Comparison of ENCODE assay signal across 8 mouse cellular contexts in genomic region chr15:85810806-85811521, GRCm38 (mm10). TPM values are rescaled to one million over a fixed set of nuclear protein-coding genes. Genes with fewer than 3 reads are reported as not detected.
A peak's percentile ranks its signal among the peaks of the same experiment; 100 is the strongest.
DNase-seq lines count a peak whose midpoint lies in the region; ATAC-seq and TF ChIP-seq lines count a peak whose summit lies in the region.

No protein-coding gene starts in this region.

- peak; percentile 52 for TF ChIP-seq CTCF in heart, adult 2 months (IDR thresholded peaks at IDR 0.05)

- 4% methylated on average over 36 of the region's 36 CpGs for WGBS in embryonic facial prominence, embryonic 12.5 days
- 2% methylated on average over 36 of the region's 36 CpGs for WGBS in heart, adult 2 months
- WGBS in limb, embryonic 10.5 days, result 7% methylated on average over 36 of the region's 36 CpGs
- 7% methylated on average over 36 of the region's 36 CpGs for WGBS in midbrain, embryonic 10.5 days
- WGBS in stomach, embryonic 16.5 days, result 3% methylated on average over 36 of the region's 36 CpGs

- intact Hi-C loops in heart, adult 2 months (cut with DNase I), result loop anchor here (1.0 to 5.0 kb wide), 6 partner anchors 21 to 199 kb away; partner anchors contain the start of genes Gtse1, Trmu and Ttc38

- peak overlapping the region; percentile 87 for H3K27ac ChIP-seq in embryonic facial prominence, embryonic 12.5 days
- peak overlapping the region; percentile 97 for H3K27ac ChIP-seq in heart, adult 2 months
- peak overlapping the region; percentile 89 for H3K27ac ChIP-seq in limb, embryonic 10.5 days
- H3K27ac ChIP-seq in midbrain, embryonic 10.5 days (replicated peaks), result peak overlapping the region; percentile 93
- H3K27ac ChIP-seq in stomach, embryonic 16.5 days (ENCODE audit: low read length), result peak overlapping the region; percentile 84

- peak; percentile 87 for ATAC-seq in embryonic facial prominence, embryonic 12.5 days (ENCODE audit: insufficient number of reproducible peaks, insufficient read depth, low FRiP score, low TSS enrichment)
- ATAC-seq in stomach, embryonic 16.5 days (ENCODE audit: insufficient read depth, low FRiP score), result peak; percentile 76

- TF ChIP-seq POLR2A in heart, adult 2 months (IDR thresholded peaks at IDR 0.05; ENCODE audit: insufficient read depth, low read depth, low read length), result no peak; the same call in 1 of the 2 replicates

- H3K36me3 ChIP-seq in embryonic facial prominence, embryonic 12.5 days, result no peaks in the 10 kb centered on the region
- H3K36me3 ChIP-seq in heart, adult 2 months (ENCODE audit: control insufficient read depth, insufficient read depth, low read length), result no peaks in the 10 kb centered on the region
- H3K36me3 ChIP-seq in limb, embryonic 10.5 days, result no peaks in the 10 kb centered on the region
- no peaks in the 10 kb centered on the region for H3K36me3 ChIP-seq in midbrain, embryonic 10.5 days
- no peaks in the 10 kb centered on the region for H3K36me3 ChIP-seq in stomach, embryonic 16.5 days (ENCODE audit: control insufficient read depth, insufficient read depth, low read length)

- H3K9ac ChIP-seq in embryonic facial prominence, embryonic 12.5 days, result peak overlapping the region; percentile 79
- peak overlapping the region; percentile 78 for H3K9ac ChIP-seq in heart, adult 2 months (ENCODE audit: low read depth, low read length)
- H3K9ac ChIP-seq in stomach, embryonic 16.5 days (ENCODE audit: low read length), result peak overlapping the region; percentile 90

- H3K27me3 ChIP-seq in embryonic facial prominence, embryonic 12.5 days, result no peaks in the 10 kb centered on the region
- no peaks in the 10 kb centered on the region for H3K27me3 ChIP-seq in heart, adult 2 months (ENCODE audit: control insufficient read depth, insufficient read depth, low read length)
- H3K27me3 ChIP-seq in limb, embryonic 10.5 days (ENCODE audit: low read depth, poor library complexity, severe bottlenecking), result no peaks in the 10 kb centered on the region
- H3K27me3 ChIP-seq in midbrain, embryonic 10.5 days (ENCODE audit: low read depth, poor library complexity, severe bottlenecking), result 0 out of 2 replicates have a peak, but pooled peaks cover 3% of the 10 kb centered on the region
- no peaks in the 10 kb centered on the region for H3K27me3 ChIP-seq in stomach, embryonic 16.5 days (ENCODE audit: control insufficient read depth, insufficient read depth, low read length)

- no peaks in the 10 kb centered on the region for H3K9me3 ChIP-seq in embryonic facial prominence, embryonic 12.5 days
- H3K9me3 ChIP-seq in limb, embryonic 10.5 days (replicated peaks), result no peaks in the 10 kb centered on the region
- peaks cover 10% of the 10 kb centered on the region; the same call in 1 of the 2 replicates for H3K9me3 ChIP-seq in midbrain, embryonic 10.5 days (replicated peaks)
- no peaks in the 10 kb centered on the region for H3K9me3 ChIP-seq in stomach, embryonic 16.5 days (replicated peaks; ENCODE audit: control insufficient read depth, low read length)

- peaks cover 6% of the 10 kb centered on the region; the same call in 1 of the 2 replicates for H3K4me1 ChIP-seq in embryonic facial prominence, embryonic 12.5 days
- H3K4me1 ChIP-seq in heart, adult 2 months (ENCODE audit: control insufficient read depth, insufficient read depth, low read length), result peaks cover 3% of the 10 kb centered on the region
- peaks cover 17% of the 10 kb centered on the region for H3K4me1 ChIP-seq in limb, embryonic 10.5 days
- peaks cover 27% of the 10 kb centered on the region for H3K4me1 ChIP-seq in midbrain, embryonic 10.5 days
- H3K4me1 ChIP-seq in stomach, embryonic 16.5 days (ENCODE audit: control insufficient read depth, insufficient read depth, low read length), result peaks cover 13% of the 10 kb centered on the region

- H3K4me2 ChIP-seq in embryonic facial prominence, embryonic 12.5 days (replicated peaks), result peak overlapping the region; percentile 88
- peak overlapping the region; percentile 82 for H3K4me2 ChIP-seq in stomach, embryonic 16.5 days (ENCODE audit: low read depth, low read length)

- DNase-seq in urinary bladder, adult 18-20 months (ENCODE audit: low spot score in 2 of 2), result peak; percentile 27 to 68
- DNase-seq in urinary bladder, postnatal 10 days (ENCODE audit: low spot score), result no peak
- peak; percentile 88 to 91 for DNase-seq in heart, adult 2 months
- DNase-seq in kidney, adult 8-10 months, result peak; percentile 50 to 69
- DNase-seq in limb, embryonic 10.5 days (ENCODE audit: low spot score), result no peak
- DNase-seq in midbrain, embryonic 10.5 days (ENCODE audit: low spot score), result no peak

- peak; percentile 91 for TF ChIP-seq EP300 in heart, adult 2 months (IDR thresholded peaks at IDR 0.05; ENCODE audit: insufficient read depth, low read depth, low read length)

- H3K79me2 ChIP-seq in heart, adult 2 months (replicated peaks; ENCODE audit: control insufficient read depth, insufficient read depth, low read length), result no peaks in the 10 kb centered on the region

- H3K4me3 ChIP-seq in embryonic facial prominence, embryonic 12.5 days, result peak overlapping the region; percentile 83
- H3K4me3 ChIP-seq in heart, adult 2 months, result peak overlapping the region; percentile 78
- H3K4me3 ChIP-seq in limb, embryonic 10.5 days, result peak overlapping the region; percentile 87
- H3K4me3 ChIP-seq in midbrain, embryonic 10.5 days, result peak overlapping the region; percentile 86
- peak overlapping the region; percentile 77 for H3K4me3 ChIP-seq in stomach, embryonic 16.5 days (replicated peaks; ENCODE audit: low read length)

RNA-seq across cellular contexts. Expression of gene Cdpf1, which starts 0.5 kb away (rescaled TPM):
- 26.7 and 27.9 TPM in 2 replicates for polyA plus RNA-seq in embryonic facial prominence, embryonic 12.5 days (2016; fragmentation: Nextera tagmentation; extraction: Ambion mirVana)
- total RNA-seq in heart, adult 2 months (2021), result 10 to 100 TPM; 31.6 to 37.3 TPM
- 36.4 and 42.6 TPM in 2 replicates for polyA plus RNA-seq in heart, adult 2 months (2012; rRNA removed)
- 35.2 and 35.6 TPM in 2 replicates for polyA plus RNA-seq in limb, embryonic 10.5 days (2016; fragmentation: Nextera tagmentation; extraction: Ambion mirVana)
- 28.0 and 32.5 TPM in 2 replicates for polyA plus RNA-seq in midbrain, embryonic 10.5 days (2016; fragmentation: Nextera tagmentation; extraction: Ambion mirVana)
- polyA plus RNA-seq in stomach, embryonic 16.5 days (2015; fragmentation: Nextera tagmentation; extraction: Ambion mirVana), result 36.7 and 39.9 TPM in 2 replicates

RNA-seq across cellular contexts. Expression of gene Pkdrej, which starts 10.6 kb away (rescaled TPM):
- 0.15 and 0.33 TPM in 2 replicates for polyA plus RNA-seq in embryonic facial prominence, embryonic 12.5 days (2016; fragmentation: Nextera tagmentation; extraction: Ambion mirVana)
- 1 to 10 TPM; 3.9 to 4.2 TPM for total RNA-seq in heart, adult 2 months (2021)
- 1.8 and 3.0 TPM in 2 replicates for polyA plus RNA-seq in heart, adult 2 months (2012; rRNA removed)
- 0.03 and 0.05 TPM in 2 replicates for polyA plus RNA-seq in limb, embryonic 10.5 days (2016; fragmentation: Nextera tagmentation; extraction: Ambion mirVana)
- 0.06 TPM in 1 of 2 replicates, not detected in the other for polyA plus RNA-seq in midbrain, embryonic 10.5 days (2016; fragmentation: Nextera tagmentation; extraction: Ambion mirVana)
- polyA plus RNA-seq in stomach, embryonic 16.5 days (2015; fragmentation: Nextera tagmentation; extraction: Ambion mirVana), result 0.16 and 0.25 TPM in 2 replicates

RNA-seq across cellular contexts. Expression of gene Ttc38, which starts 21.1 kb away (rescaled TPM):
- 6.1 and 6.7 TPM in 2 replicates for polyA plus RNA-seq in embryonic facial prominence, embryonic 12.5 days (2016; fragmentation: Nextera tagmentation; extraction: Ambion mirVana)
- 10 to 100 TPM; 15.3 to 21.1 TPM for total RNA-seq in heart, adult 2 months (2021)
- 6.8 and 10.6 TPM in 2 replicates for polyA plus RNA-seq in heart, adult 2 months (2012; rRNA removed)
- polyA plus RNA-seq in limb, embryonic 10.5 days (2016; fragmentation: Nextera tagmentation; extraction: Ambion mirVana), result 2.8 and 3.9 TPM in 2 replicates
- 2.2 and 2.3 TPM in 2 replicates for polyA plus RNA-seq in midbrain, embryonic 10.5 days (2016; fragmentation: Nextera tagmentation; extraction: Ambion mirVana)
- 9.9 and 11.7 TPM in 2 replicates for polyA plus RNA-seq in stomach, embryonic 16.5 days (2015; fragmentation: Nextera tagmentation; extraction: Ambion mirVana)

RNA-seq across cellular contexts. Expression of gene Gtse1, which starts 48.6 kb away (rescaled TPM):
- polyA plus RNA-seq in embryonic facial prominence, embryonic 12.5 days (2016; fragmentation: Nextera tagmentation; extraction: Ambion mirVana), result 30.3 and 33.2 TPM in 2 replicates
- total RNA-seq in heart, adult 2 months (2021), result under 1 TPM; 0.21 to 0.41 TPM
- polyA plus RNA-seq in heart, adult 2 months (2012; rRNA removed), result 0.53 and 0.61 TPM in 2 replicates
- polyA plus RNA-seq in limb, embryonic 10.5 days (2016; fragmentation: Nextera tagmentation; extraction: Ambion mirVana), result 55.4 and 56.1 TPM in 2 replicates
- 53.5 and 61.1 TPM in 2 replicates for polyA plus RNA-seq in midbrain, embryonic 10.5 days (2016; fragmentation: Nextera tagmentation; extraction: Ambion mirVana)
- 24.3 and 24.6 TPM in 2 replicates for polyA plus RNA-seq in stomach, embryonic 16.5 days (2015; fragmentation: Nextera tagmentation; extraction: Ambion mirVana)

Comparison
In these comparisons a context has a peak if more than half of its experiments do, and no peak if none do; other contexts are left out.
1. DNase-seq: peak in urinary bladder, adult 18-20 months (2 of 2), heart, adult 2 months (2 of 2) and kidney, adult 8-10 months (2 of 2); none in urinary bladder, postnatal 10 days (single experiment), limb, embryonic 10.5 days (single experiment) and midbrain, embryonic 10.5 days (single experiment).
2. Peak in every context shown above with its lines, with median percentiles within 50 percentile points of each other: H3K27ac ChIP-seq, H3K4me3 ChIP-seq and H3K9ac ChIP-seq.